Mouse (Mus musculus) right cerebral cortex, adult 18-20 months (tissue): ENCODE data around the gene Wars.

ENCODE experiments used
- DNase-seq: peaks from one replicate; pipeline ENCODE4 v3.0.0; 2022; ENCODE audit warnings: mixed read lengths

Wars gene

GRCm38 (mm10) chr12:108823036-108823435, 70.9 kb downstream of the Wars start:
- no peak for DNase-seq

- no peak for DNase-seq
Measured at GRCm38 (mm10) chr12:108820461-108820860, 73.5 kb downstream of the Wars start.

- no peak for DNase-seq
Measured at GRCm38 (mm10) chr12:108816569-108816968, 77.4 kb downstream of the Wars start.

GRCm38 (mm10) chr12:108814470-108814869, 79.5 kb downstream of the Wars start:
- peak; percentile 43 for DNase-seq

- peak; percentile 41 for DNase-seq
Measured at GRCm38 (mm10) chr12:108812463-108812862, 81.5 kb downstream of the Wars start.

GRCm38 (mm10) chr12:108811133-108811532, 82.8 kb downstream of the Wars start:
- DNase-seq: no peak

GRCm38 (mm10) chr12:108810309-108810708, 83.7 kb downstream of the Wars start:
- DNase-seq: no peak
